Mouse (Mus musculus) brown adipose tissue, adult 24 weeks (tissue): Measurements from ENCODE around the gene Ahcyl2. TPM values are rescaled to one million over a fixed set of nuclear protein-coding genes. Genes with fewer than 3 reads are reported as not detected.

ENCODE experiments used
- H3K27ac ChIP-seq: fragments of 200-500 bp; replicated peaks from 2 replicates; pipeline ENCODE4 v1.5.1; 2012; ENCODE audit warnings: low read depth, mild to moderate bottlenecking, low read length
- H3K4me1 ChIP-seq: fragments of 200-500 bp; 2 replicates; pipeline ENCODE4 v1.6.1; 2012; ENCODE audit warnings: low read length, mixed read lengths; ENCODE audit not compliant: control insufficient read depth, insufficient read depth, insufficient read length
- H3K4me3 ChIP-seq: fragments of 200-500 bp; 2 replicates; pipeline ENCODE4 v1.5.1; 2012; ENCODE audit warnings: low read depth, mild to moderate bottlenecking, low read length, moderate library complexity; ENCODE audit not compliant: insufficient read depth
- polyA plus RNA-seq: library from polyadenylated mRNA; stranded (reverse); fragments of >200 nt; gene quantifications from 2 replicates; pipeline ENCODE4 v1.2.4, GENCODE M21; 2012; ENCODE audit not compliant: missing spikeins, insufficient read depth, insufficient read length

Gene Ahcyl2
- polyA plus RNA-seq, 1 experiment: 55.9 TPM

- Histone ChIP-seq H3K4me1 (no peaks in the 10 kb centered on the region), H3K27ac (no peak overlapping the region), H3K4me3 (no peak overlapping the region)
These were observed 105.8 kb downstream of the Ahcyl2 start for GRCm38 (mm10) chr6:29873654-29874053.

GRCm38 (mm10) chr6:29875576-29875975, 107.8 kb downstream of the Ahcyl2 start:
- Histone ChIP-seq H3K4me3 (no peak overlapping the region), H3K27ac (no peak overlapping the region), H3K4me1 (no peaks in the 10 kb centered on the region)

- Histone ChIP-seq H3K4me3 (no peak overlapping the region), H3K27ac (no peak overlapping the region), H3K4me1 (no peaks in the 10 kb centered on the region)
These were observed 109.0 kb downstream of the Ahcyl2 start for GRCm38 (mm10) chr6:29876782-29877181.

- Histone ChIP-seq H3K4me1 (no peaks in the 10 kb centered on the region), H3K4me3 (no peak overlapping the region), H3K27ac (no peak overlapping the region)
These were observed 111.8 kb downstream of the Ahcyl2 start for GRCm38 (mm10) chr6:29879579-29879978.

- no peak overlapping the region for H3K4me3 ChIP-seq
- H3K4me1 ChIP-seq: no peaks in the 10 kb centered on the region
- H3K27ac ChIP-seq: no peak overlapping the region
These were observed 113.0 kb downstream of the Ahcyl2 start for GRCm38 (mm10) chr6:29880796-29881195.

- Histone ChIP-seq H3K4me3 (no peak overlapping the region), H3K27ac (no peak overlapping the region), H3K4me1 (no peaks in the 10 kb centered on the region)
These were observed 114.1 kb downstream of the Ahcyl2 start for GRCm38 (mm10) chr6:29881936-29882335.

- Histone ChIP-seq H3K4me3 (no peak overlapping the region), H3K27ac (no peak overlapping the region), H3K4me1 (no peaks in the 10 kb centered on the region)
These were observed 115.1 kb downstream of the Ahcyl2 start for GRCm38 (mm10) chr6:29882870-29883269.

- no peaks in the 10 kb centered on the region for H3K4me1 ChIP-seq
- H3K4me3 ChIP-seq: no peak overlapping the region
- no peak overlapping the region for H3K27ac ChIP-seq
These were observed 123.3 kb downstream of the Ahcyl2 start for GRCm38 (mm10) chr6:29891151-29891550.

- Histone ChIP-seq H3K27ac (no peak overlapping the region), H3K4me1 (no peaks in the 10 kb centered on the region), H3K4me3 (no peak overlapping the region)
These were observed 129.2 kb downstream of the Ahcyl2 start for GRCm38 (mm10) chr6:29896976-29897375.

- no peak overlapping the region for H3K4me3 ChIP-seq
- no peak overlapping the region for H3K27ac ChIP-seq
- H3K4me1 ChIP-seq: no peaks in the 10 kb centered on the region
These were observed 133.6 kb downstream of the Ahcyl2 start for GRCm38 (mm10) chr6:29901450-29901849.

- Histone ChIP-seq H3K4me3 (no peak overlapping the region), H3K4me1 (no peaks in the 10 kb centered on the region), H3K27ac (no peak overlapping the region)
These were observed 134.4 kb downstream of the Ahcyl2 start for GRCm38 (mm10) chr6:29902256-29902655.

GRCm38 (mm10) chr6:29903343-29903914, 135.6 kb downstream of the Ahcyl2 start:
- Histone ChIP-seq H3K4me1 (no peaks in the 10 kb centered on the region), H3K4me3 (no peak overlapping the region), H3K27ac (no peak overlapping the region)

GRCm38 (mm10) chr6:29904281-29904680, 136.5 kb downstream of the Ahcyl2 start:
- Histone ChIP-seq H3K27ac (no peak overlapping the region), H3K4me1 (no peaks in the 10 kb centered on the region), H3K4me3 (no peak overlapping the region)

GRCm38 (mm10) chr6:29910631-29911030, 142.8 kb downstream of the Ahcyl2 start:
- H3K4me3 ChIP-seq: no peak overlapping the region
- H3K27ac ChIP-seq: no peak overlapping the region

GRCm38 (mm10) chr6:29913673-29914072, 145.9 kb downstream of the Ahcyl2 start:
- H3K4me3 ChIP-seq: no peak overlapping the region
- H3K27ac ChIP-seq: no peak overlapping the region
- H3K4me1 ChIP-seq: peaks cover 3% of the 10 kb centered on the region

More at GRCm38 (mm10) chr6:29910631-29911030, 142.8 kb downstream of the Ahcyl2 start:
- H3K4me1 ChIP-seq: peaks cover 3% of the 10 kb centered on the region; the same call in 1 of the 2 replicates

- H3K27ac ChIP-seq: no peak overlapping the region
- peaks cover 3% of the 10 kb centered on the region for H3K4me1 ChIP-seq
- no peak overlapping the region for H3K4me3 ChIP-seq
These were observed 146.3 kb downstream of the Ahcyl2 start for GRCm38 (mm10) chr6:29914136-29914535.
